Mouse (Mus musculus) C2C12 (cell line): Measurements from ENCODE around the gene Vti1a. TPM values are rescaled to one million over a fixed set of nuclear protein-coding genes. Genes with fewer than 3 reads are reported as not detected.

Source experiments
- H3K27me3 ChIP-seq: one replicate; pipeline ENCODE4 v1.6.1; 2011; ENCODE audit not compliant: control insufficient read depth, insufficient read depth, insufficient read length
- H3K36me3 ChIP-seq: one replicate; pipeline ENCODE4 v1.6.1; 2011; ENCODE audit not compliant: control insufficient read depth, insufficient read depth
- H3K4me3 ChIP-seq: one replicate; pipeline ENCODE4 v1.5.1; 2011; ENCODE audit warnings: mild to moderate bottlenecking, control low read depth; ENCODE audit not compliant: poor library complexity, insufficient read depth, severe bottlenecking
- H3K79me2 ChIP-seq: one replicate; pipeline ENCODE4 v1.6.1; 2011; ENCODE audit not compliant: control insufficient read depth, insufficient read depth
- H3K79me3 ChIP-seq: one replicate; pipeline ENCODE4 v1.6.1; 2011; ENCODE audit warnings: low read depth, control low read depth
- H3ac ChIP-seq: one replicate; pipeline ENCODE3; 2011; ENCODE audit warnings: low read depth; ENCODE audit not compliant: control insufficient read depth, insufficient read length
- CEBPB ChIP-seq: IDR thresholded peaks from one replicate; pipeline ENCODE4 v1.6.1; 2011; ENCODE audit warnings: low read depth, mild to moderate bottlenecking, control low read depth, moderate library complexity
- CTCF ChIP-seq: IDR thresholded peaks from one replicate; pipeline ENCODE4 v1.5.1; 2011; ENCODE audit not compliant: control insufficient read depth, insufficient read depth, insufficient read length
- FOSL1 ChIP-seq: IDR thresholded peaks from one replicate; pipeline ENCODE4 v1.8.0; 2011; ENCODE audit warnings: mild to moderate bottlenecking, low read length; ENCODE audit not compliant: poor library complexity, insufficient read depth, severe bottlenecking
- MAX ChIP-seq: IDR thresholded peaks from one replicate; pipeline ENCODE4 v1.6.1; 2011; ENCODE audit warnings: mild to moderate bottlenecking, control low read depth
- MYOD1 ChIP-seq: IDR thresholded peaks from one replicate; pipeline ENCODE4 v1.6.1; 2011; ENCODE audit warnings: low read depth; ENCODE audit not compliant: control insufficient read depth, insufficient read length
- MYOG ChIP-seq: IDR thresholded peaks from one replicate; pipeline ENCODE4 v1.6.1; 2011; ENCODE audit not compliant: control insufficient read depth, insufficient read length; ENCODE audit errors: extremely low read depth
- USF1 ChIP-seq: IDR thresholded peaks from one replicate; pipeline ENCODE4 v1.6.1; 2011; ENCODE audit warnings: low read depth, mild to moderate bottlenecking, control low read depth, moderate library complexity
- polyA plus RNA-seq: library from polyadenylated mRNA; unstranded; fragments of >200 nt; fragmentation: generic; extraction: Trizol; gene quantifications from one replicate; pipeline ENCODE4 v1.2.1, GENCODE M21; 2012; ENCODE audit warnings: missing spikeins

Gene Vti1a
- polyA plus RNA-seq, 1 experiment = 10.4 TPM

DNA sequence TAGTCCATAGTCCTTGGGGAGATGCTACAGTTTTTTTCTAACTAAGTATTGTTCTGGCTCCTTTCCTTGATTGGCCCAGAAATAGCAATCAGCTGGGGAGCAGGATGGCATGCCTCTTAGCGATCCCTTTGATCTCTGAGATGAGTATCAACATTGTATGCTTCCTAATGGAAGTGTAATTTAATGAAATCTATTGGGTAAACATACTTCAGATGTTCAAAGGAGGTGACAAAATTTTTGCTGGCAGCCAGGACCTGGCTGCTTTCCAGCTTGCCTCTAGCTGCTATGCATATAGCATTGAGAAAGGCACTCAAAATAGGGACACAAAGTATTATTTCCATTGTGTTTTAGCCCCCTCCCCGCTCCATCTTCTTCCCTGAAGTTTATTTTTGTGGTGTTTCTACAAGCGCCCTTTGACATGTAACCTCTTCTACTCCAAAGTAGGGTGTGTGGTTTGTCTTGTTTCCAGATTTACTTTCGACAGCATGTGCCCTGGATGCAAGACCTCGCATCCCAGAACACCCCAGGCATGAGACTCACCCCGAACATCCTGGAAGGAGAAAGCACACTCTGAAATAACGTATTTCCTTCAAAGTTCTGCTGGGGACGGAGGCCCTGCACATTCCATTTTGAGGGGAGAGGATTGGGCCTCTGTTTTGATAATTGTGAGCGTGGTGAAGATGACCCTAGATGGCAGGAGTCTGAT lies 34.7 kb downstream of the Vti1a start:
- Histone ChIP-seq H3K79me3 (no peaks in the 10 kb centered on the region), H3K36me3 (no peaks in the 10 kb centered on the region), H3K27me3 (no peaks in the 10 kb centered on the region), H3ac (no peak overlapping the region), H3K79me2 (peaks cover 3% of the 10 kb centered on the region), H3K4me3 (no peak overlapping the region)
- TF ChIP-seq CEBPB (no peak), MAX (no peak), CTCF (no peak), FOSL1 (no peak), USF1 (no peak), MYOD1 (no peak), MYOG (no peak)

DNA sequence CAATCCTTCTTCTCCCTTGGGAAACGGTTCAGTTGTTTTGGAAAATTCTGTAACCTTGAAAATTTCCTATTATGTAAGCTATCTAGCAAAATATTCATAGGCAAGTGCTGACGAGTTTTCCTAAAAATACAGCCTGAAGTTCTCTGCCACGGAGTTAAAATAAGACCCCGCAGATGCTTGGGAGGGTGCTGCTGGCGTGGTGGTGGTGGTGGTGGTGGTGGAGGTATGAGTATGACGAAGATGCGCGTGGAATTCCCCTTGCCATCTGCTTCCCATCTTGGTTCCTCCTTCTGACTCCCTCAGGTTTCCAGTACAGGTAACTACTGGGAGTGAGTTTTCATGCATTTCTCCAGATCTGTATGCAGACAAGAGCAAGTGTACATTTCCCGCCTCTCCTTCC lies 46.5 kb downstream of the Vti1a start:
- TF ChIP-seq MAX = no peak
- no peak for TF ChIP-seq FOSL1
- no peak for TF ChIP-seq MYOG
- TF ChIP-seq MYOD1 = no peak
- no peak for TF ChIP-seq CEBPB
- no peak for TF ChIP-seq USF1
- Histone ChIP-seq H3K36me3 (peaks cover 4% of the 10 kb centered on the region), H3K79me3 (peaks cover 1% of the 10 kb centered on the region), H3ac (no peak overlapping the region), H3K27me3 (no peaks in the 10 kb centered on the region), H3K4me3 (no peak overlapping the region), H3K79me2 (no peaks in the 10 kb centered on the region)

DNA sequence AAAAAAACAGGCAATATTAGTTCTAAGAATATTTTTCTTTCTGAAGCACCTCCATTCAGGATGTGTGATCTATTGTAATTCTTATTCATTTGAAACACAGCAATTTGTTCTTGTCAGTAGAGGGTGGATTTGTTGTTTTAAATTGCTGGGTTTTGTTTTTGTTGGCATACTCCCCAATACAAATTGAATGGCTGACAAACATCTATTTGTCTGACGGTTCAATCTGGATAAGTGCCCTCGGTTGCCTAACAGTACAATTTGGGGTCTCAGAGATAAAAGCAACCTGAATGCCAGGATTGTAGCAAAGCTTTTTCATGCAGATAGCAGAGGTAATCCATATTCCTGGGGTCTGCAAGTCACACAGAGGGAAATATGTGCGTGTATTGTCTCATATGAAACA lies 53.6 kb downstream of the Vti1a start:
- H3K79me3 ChIP-seq = no peaks in the 10 kb centered on the region

DNA sequence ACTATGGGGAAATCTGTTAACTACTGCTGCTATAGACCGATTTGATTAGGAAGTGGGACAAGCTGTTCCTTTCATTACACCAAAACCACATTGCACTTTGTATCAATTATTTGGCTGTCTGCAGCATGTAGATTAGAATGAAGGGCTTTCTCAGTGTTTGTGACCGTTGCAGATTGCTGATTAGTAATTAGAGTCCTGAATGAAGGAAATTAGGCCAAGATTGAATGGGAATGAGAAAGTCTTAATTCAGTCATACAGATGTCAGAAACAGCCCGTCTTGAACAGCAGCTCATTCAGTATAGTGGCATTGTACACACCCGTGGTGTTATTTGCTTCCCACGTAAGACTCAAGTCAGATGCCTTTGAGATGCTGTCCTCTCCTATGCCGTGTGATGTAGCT lies 60.2 kb downstream of the Vti1a start:
- Histone ChIP-seq H3K4me3 (no peak overlapping the region), H3K27me3 (no peaks in the 10 kb centered on the region), H3ac (no peak overlapping the region), H3K79me2 (no peaks in the 10 kb centered on the region), H3K36me3 (peaks cover 3% of the 10 kb centered on the region), H3K79me3 (no peaks in the 10 kb centered on the region)
- TF ChIP-seq MYOD1 = no peak
- TF ChIP-seq FOSL1 = no peak

More for the DNA sequence above, 53.6 kb downstream of the Vti1a start:
- no peaks in the 10 kb centered on the region for H3K79me2 ChIP-seq
- no peak for TF ChIP-seq USF1
- TF ChIP-seq MYOG = no peak
- TF ChIP-seq MAX = no peak
- no peak for TF ChIP-seq CTCF
- no peak for TF ChIP-seq FOSL1
- TF ChIP-seq CEBPB = no peak
- no peak for TF ChIP-seq MYOD1
- H3K36me3 ChIP-seq = no peaks in the 10 kb centered on the region
- H3K27me3 ChIP-seq = no peaks in the 10 kb centered on the region
- no peak overlapping the region for H3K4me3 ChIP-seq
- no peak overlapping the region for H3ac ChIP-seq

DNA sequence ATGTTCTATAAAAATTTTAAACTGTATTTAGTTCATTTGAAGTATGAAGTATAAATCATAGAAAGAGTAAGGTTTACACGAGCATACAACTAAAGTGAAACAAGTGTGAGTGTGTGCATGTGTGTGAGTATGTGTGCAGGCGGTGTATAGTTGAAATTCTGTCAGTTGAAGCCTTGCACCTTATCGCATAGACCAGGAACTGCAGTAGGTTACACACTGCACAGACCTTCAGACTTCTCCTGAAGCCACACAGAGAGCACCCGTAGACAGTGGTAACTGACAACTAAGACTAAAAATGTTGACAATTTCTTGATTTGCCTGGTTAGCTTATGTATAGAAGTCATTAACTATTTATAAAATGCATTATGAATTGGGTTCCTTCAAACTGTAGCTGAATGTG lies 61.4 kb downstream of the Vti1a start:
- Histone ChIP-seq H3K4me3 (no peak overlapping the region), H3ac (no peak overlapping the region), H3K27me3 (no peaks in the 10 kb centered on the region), H3K79me3 (no peaks in the 10 kb centered on the region), H3K79me2 (no peaks in the 10 kb centered on the region), H3K36me3 (peaks cover 3% of the 10 kb centered on the region)
- TF ChIP-seq CEBPB (no peak), MYOD1 (no peak), MYOG (no peak), CTCF (no peak), FOSL1 (no peak), USF1 (no peak), MAX (no peak)

DNA sequence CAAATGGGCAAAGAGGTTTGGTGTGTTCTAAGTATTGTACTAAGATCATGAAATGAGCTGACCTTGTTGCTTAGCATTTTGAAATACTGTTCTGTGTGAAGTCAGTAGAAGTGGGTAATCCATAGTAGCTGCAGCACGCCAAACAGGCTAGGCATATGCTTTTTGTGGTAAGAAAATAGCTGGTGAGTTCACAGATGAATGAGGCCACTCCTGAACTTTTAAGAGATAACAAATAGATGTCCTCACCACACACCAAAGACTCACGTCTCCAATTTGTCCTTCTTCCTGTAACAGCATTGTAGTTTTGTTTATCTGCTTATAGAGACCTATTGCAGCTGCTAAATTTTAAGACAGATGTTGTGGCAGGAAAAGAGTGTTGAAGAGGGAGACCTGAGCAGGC lies 62.8 kb downstream of the Vti1a start:
- no peak for TF ChIP-seq CTCF
- no peak for TF ChIP-seq FOSL1
- TF ChIP-seq MAX = no peak
- TF ChIP-seq MYOD1 = no peak
- no peak for TF ChIP-seq MYOG
- TF ChIP-seq CEBPB = no peak
- no peak for TF ChIP-seq USF1
- H3K79me3 ChIP-seq = no peaks in the 10 kb centered on the region
- no peak overlapping the region for H3ac ChIP-seq
- no peak overlapping the region for H3K4me3 ChIP-seq
- peaks cover 3% of the 10 kb centered on the region for H3K36me3 ChIP-seq
- no peaks in the 10 kb centered on the region for H3K27me3 ChIP-seq
- H3K79me2 ChIP-seq = no peaks in the 10 kb centered on the region
